Mouse (Mus musculus) kidney, adult 2 months (tissue): ENCODE results near the gene Rflna.

Experiments
- CTCF ChIP-seq: fragments of 200-500 bp; conservative IDR thresholded peaks from 2 replicates; pipeline ENCODE4 v1.5.1; 2011; ENCODE audit warnings: low read depth, mild to moderate bottlenecking, control low read depth, low read length, moderate library complexity, mixed read lengths; ENCODE audit not compliant: insufficient read depth, insufficient read length
- POLR2A ChIP-seq: fragments of 200-500 bp; IDR thresholded peaks from one replicate; pipeline ENCODE4 v1.6.1; 2011; ENCODE audit warnings: low read depth, low read length, control low read depth

GRCm38 (mm10) chr5:124959099-124959498 lies 43.9 kb upstream of the Rflna start:
- no peak for TF ChIP-seq CTCF
- no peak for TF ChIP-seq POLR2A
